Mouse (Mus musculus): ENCODE measurements around the gene Gins2.

The Gins2 gene

GRCm38 (mm10) chr8:120563851-120564837, 25.0 kb downstream of the Gins2 start:
- peak; percentile 97 for DNase-seq (ENCODE audit: low spot score)

- DNase-seq (ENCODE audit: low spot score), result peak; percentile 89
Observed at GRCm38 (mm10) chr8:120563348-120563724, 25.8 kb downstream of the Gins2 start.

GRCm38 (mm10) chr8:120562680-120563347, 26.3 kb downstream of the Gins2 start:
- DNase-seq (ENCODE audit: low spot score), result peak; percentile 21

- DNase-seq (ENCODE audit: low spot score), result peak; percentile 64
Observed at GRCm38 (mm10) chr8:120561539-120562435, 27.3 kb downstream of the Gins2 start.

- peak; percentile 83 for DNase-seq (ENCODE audit: low spot score)
Observed at GRCm38 (mm10) chr8:120560535-120560934, 28.6 kb downstream of the Gins2 start.

GRCm38 (mm10) chr8:120559654-120560053, 29.4 kb downstream of the Gins2 start:
- DNase-seq (ENCODE audit: low spot score), result peak; percentile 93

GRCm38 (mm10) chr8:120558162-120558561, 30.9 kb downstream of the Gins2 start:
- DNase-seq (ENCODE audit: low spot score), result peak; percentile 33

- peak; percentile 74 for DNase-seq (ENCODE audit: low spot score)
Observed at GRCm38 (mm10) chr8:120557170-120557965, 31.7 kb downstream of the Gins2 start.

- DNase-seq (ENCODE audit: low spot score), result peak; percentile 88
Observed at GRCm38 (mm10) chr8:120556198-120556892, 32.8 kb downstream of the Gins2 start.

GRCm38 (mm10) chr8:120554466-120555039, 34.6 kb downstream of the Gins2 start:
- DNase-seq (ENCODE audit: low spot score), result no peak

- peak; percentile 47 for DNase-seq (ENCODE audit: low spot score)
Observed at GRCm38 (mm10) chr8:120553441-120554123, 35.5 kb downstream of the Gins2 start.

GRCm38 (mm10) chr8:120552509-120552908, 36.6 kb downstream of the Gins2 start:
- peak; percentile 46 for DNase-seq (ENCODE audit: low spot score)

GRCm38 (mm10) chr8:120551677-120551980, 37.5 kb downstream of the Gins2 start:
- DNase-seq (ENCODE audit: low spot score), result no peak

- peak; percentile 28 for DNase-seq (ENCODE audit: low spot score)
Observed at GRCm38 (mm10) chr8:120550937-120551676, 38.0 kb downstream of the Gins2 start.

- DNase-seq (ENCODE audit: low spot score), result peak; percentile 48
Observed at GRCm38 (mm10) chr8:120550430-120550829, 38.7 kb downstream of the Gins2 start.

GRCm38 (mm10) chr8:120549922-120550321, 39.2 kb downstream of the Gins2 start:
- DNase-seq (ENCODE audit: low spot score), result peak; percentile 63

GRCm38 (mm10) chr8:120549321-120549921, 39.7 kb downstream of the Gins2 start:
- DNase-seq (ENCODE audit: low spot score), result peak; percentile 73

GRCm38 (mm10) chr8:120548313-120548761, 40.8 kb downstream of the Gins2 start:
- peak; percentile 87 for DNase-seq (ENCODE audit: low spot score)

Measured in MN1 (cell line).